Mouse (Mus musculus) megakaryocyte, adult 5-6 weeks (primary cell): Measurements from ENCODE around the gene Galnt18. TPM values are rescaled to one million over a fixed set of nuclear protein-coding genes. Genes with fewer than 3 reads are reported as not detected.

Experiments used
- ATAC-seq: 2 replicates; pipeline ENCODE4 v1.8.0; 2016; ENCODE audit warnings: mild to moderate bottlenecking, inconsistent platforms; ENCODE audit not compliant: poor library complexity, severe bottlenecking
- total RNA-seq, 2 experiments: library from RNA; stranded (forward) in 1 of 2; stranded (reverse) in 1 of 2; fragments of 153-499, 151-499 nt in 1 of 2; fragments of 221-1000, 200-1000 nt in 1 of 2; gene quantifications; 2 replicates each; pipeline versions ENCODE4 v1.2.3 to v1.2.4; 2015 to 2017

The Galnt18 gene
- total RNA-seq, 2 experiments from 2014 or later, result not detected

DNA sequence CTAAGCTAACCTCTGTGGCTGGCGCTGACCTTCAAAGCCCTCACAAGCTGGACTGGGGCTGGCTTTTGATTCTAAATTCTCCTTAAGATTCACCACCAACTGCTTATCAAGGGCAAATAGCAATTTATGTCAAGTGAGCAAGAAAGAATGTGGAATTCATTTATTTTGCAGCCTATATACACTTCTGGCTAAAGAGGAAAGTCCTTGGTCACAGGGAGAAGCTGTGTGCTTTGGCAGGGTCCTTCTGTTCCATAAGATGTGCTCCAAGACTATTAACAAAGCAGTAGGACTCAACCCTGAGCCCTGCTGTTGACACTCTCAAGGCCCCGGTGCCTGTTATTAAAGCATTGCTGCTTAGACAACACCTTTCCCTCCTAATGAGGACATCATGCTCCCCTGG is 7.4 kb downstream of the Galnt18 start:
- no peak for ATAC-seq

DNA sequence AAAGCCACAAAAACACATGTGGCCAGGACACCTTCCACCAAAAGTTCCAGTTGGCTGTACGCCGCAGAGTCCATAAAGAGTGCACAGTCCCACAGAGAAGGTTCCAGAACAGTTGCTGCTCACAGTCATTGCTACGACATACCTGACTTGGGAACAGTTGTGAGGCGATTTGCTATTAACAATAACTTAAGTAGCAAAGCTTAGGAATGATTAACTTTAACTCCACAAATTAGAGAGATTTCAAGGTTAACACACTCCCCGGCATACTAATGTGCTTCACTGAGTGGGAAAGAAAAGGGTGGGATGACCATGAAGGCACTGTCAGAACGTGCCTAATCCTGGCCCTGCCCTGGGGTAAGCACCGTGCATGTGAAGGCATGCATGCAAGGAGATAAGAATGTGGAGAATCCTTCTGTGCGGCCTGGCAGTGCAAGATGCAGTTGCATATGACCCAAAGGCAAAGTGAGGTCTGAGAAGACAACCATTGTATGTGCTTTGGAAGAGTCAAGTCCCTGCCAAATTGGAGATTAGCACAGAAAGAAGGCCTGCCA is 8.5 kb downstream of the Galnt18 start:
- ATAC-seq, result no peak

- ATAC-seq, result no peak
These were observed 9.2 kb downstream of the Galnt18 start for GRCm38 (mm10) chr7:111770585-111770984.

DNA sequence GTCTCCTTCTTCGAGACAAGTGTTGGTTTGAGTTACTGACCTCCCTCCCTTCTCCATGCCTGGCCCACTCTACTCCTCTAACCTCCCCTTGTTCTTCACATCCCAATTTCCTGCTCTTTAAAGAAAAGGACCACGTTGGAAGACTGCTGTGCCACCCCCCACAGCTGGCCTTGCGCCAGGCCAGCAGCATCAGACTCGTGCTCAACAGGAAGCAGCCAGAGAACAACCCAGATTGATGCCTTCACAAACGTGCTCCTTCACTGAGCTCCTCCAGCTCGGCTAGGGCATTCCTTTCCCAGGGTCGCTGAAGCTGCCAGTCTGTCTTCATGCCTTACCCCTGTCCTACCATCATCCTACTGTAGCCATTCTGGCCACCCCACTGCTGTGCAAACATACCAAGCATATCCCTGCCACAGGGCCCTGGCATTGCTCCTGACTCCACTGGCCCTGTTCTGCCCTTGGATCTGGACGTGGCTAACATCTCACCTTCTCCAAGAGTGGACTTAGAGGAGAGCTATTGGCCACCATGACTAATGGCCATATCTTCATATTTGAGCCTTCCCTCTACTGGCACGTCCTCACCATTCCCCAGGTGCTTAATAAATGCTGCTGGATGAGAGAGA is 13.5 kb downstream of the Galnt18 start:
- ATAC-seq, result no peak

GRCm38 (mm10) chr7:111762754-111763153 is 17.0 kb downstream of the Galnt18 start:
- no peak for ATAC-seq

DNA sequence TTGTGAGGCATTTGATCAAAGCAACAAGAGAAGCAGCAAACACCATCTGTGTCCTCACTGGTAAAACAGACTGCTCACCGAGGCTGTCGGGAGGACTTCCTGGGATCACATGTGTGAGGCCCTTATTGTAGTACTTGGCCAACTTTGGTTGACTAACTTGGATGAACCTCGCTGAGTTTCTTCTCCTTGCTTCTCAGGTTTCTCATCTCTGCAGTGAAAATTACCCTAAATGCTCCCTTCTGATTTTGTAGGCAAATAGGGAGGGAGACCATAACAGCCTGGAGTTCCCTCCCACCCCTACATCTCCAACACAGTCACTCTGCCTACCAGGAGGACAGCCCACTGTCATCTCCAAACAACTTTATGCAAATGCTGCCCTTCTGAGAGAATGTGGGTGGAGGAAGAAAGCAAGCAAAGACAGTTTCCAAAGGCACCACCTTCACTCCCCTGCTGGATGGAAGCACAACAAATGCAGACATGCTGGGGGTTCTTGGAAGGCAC is 31.2 kb downstream of the Galnt18 start:
- no peak for ATAC-seq

- no peak for ATAC-seq
These were observed 35.0 kb downstream of the Galnt18 start for GRCm38 (mm10) chr7:111744770-111745169.

GRCm38 (mm10) chr7:111741595-111741994 is 38.2 kb downstream of the Galnt18 start:
- no peak for ATAC-seq

- ATAC-seq, result no peak
These were observed 39.7 kb downstream of the Galnt18 start for GRCm38 (mm10) chr7:111740091-111740490.

DNA sequence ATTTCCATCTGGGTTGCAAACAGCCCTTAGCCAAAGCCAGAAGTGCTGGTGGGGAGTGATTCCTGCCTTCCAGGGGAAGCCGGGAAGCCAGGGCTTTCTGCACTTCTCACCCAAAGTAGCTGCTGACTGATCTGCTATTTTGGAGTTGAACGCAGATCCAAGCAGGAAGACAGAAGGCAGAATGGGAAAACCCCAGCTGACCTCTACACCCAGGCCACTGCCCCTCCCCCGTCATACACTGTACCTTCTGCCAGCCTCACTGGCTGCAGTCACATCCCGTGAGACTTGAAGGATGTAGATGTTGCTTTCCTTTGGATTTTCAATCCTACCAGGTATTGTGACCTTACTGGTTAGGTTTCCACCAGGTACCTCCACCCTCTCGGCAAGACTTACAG is 40.4 kb downstream of the Galnt18 start:
- ATAC-seq, result no peak

GRCm38 (mm10) chr7:111738456-111739370 is 41.1 kb downstream of the Galnt18 start:
- ATAC-seq, result no peak

DNA sequence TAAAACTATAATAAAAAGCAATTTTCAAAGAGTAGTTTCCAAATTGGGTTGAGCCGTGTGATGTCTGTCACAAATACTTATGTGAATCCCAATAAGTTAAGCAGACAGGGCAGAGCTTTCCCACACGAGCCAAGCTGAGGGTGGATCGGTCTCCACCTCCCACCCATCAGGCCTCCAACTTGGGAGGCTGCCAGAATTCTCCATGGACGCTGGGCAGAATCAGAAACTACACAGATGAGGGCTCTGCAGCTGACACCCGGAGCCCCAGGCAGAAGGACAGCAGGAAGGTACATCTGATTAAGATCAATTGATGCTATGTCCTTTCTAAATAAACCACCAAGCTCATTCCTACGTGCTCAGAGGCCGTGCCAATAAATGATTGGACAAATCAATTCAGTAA is 42.4 kb downstream of the Galnt18 start:
- no peak for ATAC-seq

- no peak for ATAC-seq
These were observed 43.4 kb downstream of the Galnt18 start for GRCm38 (mm10) chr7:111736365-111736764.

GRCm38 (mm10) chr7:111730346-111731269 is 49.2 kb downstream of the Galnt18 start:
- ATAC-seq, result no peak

DNA sequence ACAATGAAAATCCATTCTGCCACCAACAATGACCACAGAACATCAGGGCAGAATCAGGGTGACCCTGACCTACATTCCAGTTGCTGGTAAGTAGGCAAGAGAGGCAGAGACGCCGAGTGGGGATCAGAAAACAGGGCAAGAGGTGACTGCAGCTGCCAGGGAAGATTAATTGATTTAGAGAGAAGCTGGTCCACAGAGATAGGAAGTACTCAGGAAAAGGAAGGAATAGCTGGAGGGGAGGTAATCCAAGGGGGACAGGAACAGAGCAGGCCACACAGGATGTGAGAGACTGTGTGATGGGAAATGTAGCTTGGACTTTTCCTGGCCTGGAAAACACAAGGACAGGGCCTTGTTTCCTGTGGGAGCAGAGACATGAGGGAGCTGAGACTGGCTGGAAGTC is 52.8 kb downstream of the Galnt18 start:
- no peak for ATAC-seq

- no peak for ATAC-seq
These were observed 55.0 kb downstream of the Galnt18 start for GRCm38 (mm10) chr7:111724730-111725129.

GRCm38 (mm10) chr7:111724004-111724403 is 55.8 kb downstream of the Galnt18 start:
- ATAC-seq, result no peak

- no peak for ATAC-seq
These were observed 58.5 kb downstream of the Galnt18 start for GRCm38 (mm10) chr7:111721308-111721698.

DNA sequence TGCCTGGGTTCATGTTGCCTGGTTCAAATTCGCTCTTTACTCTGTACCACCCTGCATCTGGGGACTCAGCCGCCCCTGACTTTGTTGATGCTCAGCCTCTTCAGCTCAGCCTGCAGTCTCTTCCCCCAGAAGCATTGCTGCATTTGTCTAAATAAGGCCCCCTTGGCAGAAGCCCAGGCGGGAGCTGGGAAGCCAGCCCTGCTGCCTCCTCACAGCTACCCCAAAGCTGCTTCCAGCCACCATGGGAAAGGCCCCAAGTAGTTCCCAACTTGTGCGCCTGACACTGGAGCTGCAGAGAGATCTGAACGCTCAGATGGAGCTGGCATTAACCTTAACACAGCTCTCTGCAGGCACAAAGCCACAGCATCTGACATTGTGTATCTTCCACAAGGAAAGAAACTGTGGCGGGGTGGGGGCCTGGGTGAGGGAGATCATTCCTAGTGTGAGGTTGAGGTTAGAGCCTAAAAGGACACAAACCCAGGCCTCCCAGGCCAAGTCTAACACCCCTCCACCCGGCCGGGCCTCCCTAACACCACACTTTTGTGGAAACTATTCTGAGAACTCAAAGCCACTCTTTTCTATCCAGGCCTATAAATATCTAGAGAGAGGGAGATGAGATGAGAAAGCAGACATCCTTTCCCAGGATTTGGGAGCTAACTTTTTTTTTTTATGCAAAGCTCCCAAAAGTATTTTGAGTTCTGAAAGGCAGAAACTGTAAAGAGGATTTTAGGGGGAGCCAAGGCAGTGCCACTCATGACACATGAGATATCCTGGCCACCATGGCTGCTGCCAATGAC is 59.1 kb downstream of the Galnt18 start:
- no peak for ATAC-seq

GRCm38 (mm10) chr7:111718900-111719299 is 60.9 kb downstream of the Galnt18 start:
- no peak for ATAC-seq
